Mouse (Mus musculus) lung, postnatal 14 days (tissue): Measurements from ENCODE around the gene Cpne1.
A peak's percentile ranks its signal among the peaks of the same experiment; 100 is the strongest.
"Not testable (repeated sequence)": the region's sequence is repeated elsewhere in the genome, so short reads cannot be mapped to it uniquely, and the experiment has no call there.

Experiments
- DNase-seq: peaks from one replicate; pipeline ENCODE4 v3.0.0; 2021

Cpne1 gene

DNA sequence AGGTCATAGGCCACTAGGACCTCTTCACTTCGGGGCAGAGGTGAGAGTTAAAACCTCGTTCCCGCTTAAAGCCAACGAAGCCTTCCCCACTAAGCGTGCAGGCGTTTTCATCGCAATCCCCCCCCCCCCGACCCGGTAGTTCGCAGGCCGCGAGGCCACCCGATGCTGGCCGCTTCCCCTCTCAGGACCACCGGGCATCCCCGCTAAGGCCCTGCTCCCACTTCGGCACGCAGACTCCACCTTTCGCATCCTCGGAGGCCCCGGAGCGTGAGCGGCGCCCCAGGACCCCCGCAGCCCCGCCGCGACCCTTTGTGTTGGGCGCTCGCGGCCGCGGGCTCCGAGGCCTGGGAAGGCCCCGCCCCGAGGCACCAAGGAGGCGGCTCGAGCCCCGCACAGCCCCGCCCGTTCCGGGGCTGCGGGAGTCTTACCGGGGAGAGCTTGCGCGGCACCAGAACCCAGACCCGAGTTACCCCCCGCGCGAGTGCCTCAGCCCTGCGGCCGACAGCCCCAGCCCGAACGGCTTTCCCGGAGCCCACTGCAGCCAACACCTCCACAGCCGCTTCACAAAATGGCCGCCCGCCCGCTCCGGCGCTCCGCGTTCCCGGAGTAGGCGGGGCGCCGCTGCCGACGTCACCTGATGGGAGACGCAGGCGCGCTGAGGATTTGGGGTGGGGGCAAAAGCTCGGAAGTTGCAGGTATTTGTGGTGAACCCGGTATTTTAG lies at the start of gene Cpne1, which contains the start of gene Rbm12:
Gene Cpne1, minus strand, starts transcription at position 608 of the 722 bp plus-strand sequence.
Gene Rbm12, minus strand, starts transcription at position 621 of the 722 bp plus-strand sequence.
- DNase-seq: peak; percentile 93

DNA sequence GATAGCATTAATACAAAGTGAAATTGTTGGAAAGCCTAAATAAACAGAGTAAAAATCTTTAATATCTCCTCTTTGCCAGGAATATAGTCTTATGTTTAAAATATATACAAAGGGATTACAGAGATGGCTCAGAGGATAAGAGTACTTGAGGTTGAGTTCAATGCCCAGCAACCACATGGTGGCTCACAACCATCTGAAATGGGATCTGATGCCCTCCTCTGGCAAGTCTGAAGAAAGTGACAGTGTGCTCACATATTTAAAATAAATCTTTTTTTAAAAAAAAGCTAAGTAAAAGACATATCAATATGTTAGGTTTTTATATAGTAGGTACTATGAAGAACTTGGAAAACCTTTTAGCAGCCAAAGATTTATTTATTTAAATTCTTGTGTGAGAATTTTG lies 39.8 kb upstream of the Cpne1 start:
- no peak for DNase-seq

DNA sequence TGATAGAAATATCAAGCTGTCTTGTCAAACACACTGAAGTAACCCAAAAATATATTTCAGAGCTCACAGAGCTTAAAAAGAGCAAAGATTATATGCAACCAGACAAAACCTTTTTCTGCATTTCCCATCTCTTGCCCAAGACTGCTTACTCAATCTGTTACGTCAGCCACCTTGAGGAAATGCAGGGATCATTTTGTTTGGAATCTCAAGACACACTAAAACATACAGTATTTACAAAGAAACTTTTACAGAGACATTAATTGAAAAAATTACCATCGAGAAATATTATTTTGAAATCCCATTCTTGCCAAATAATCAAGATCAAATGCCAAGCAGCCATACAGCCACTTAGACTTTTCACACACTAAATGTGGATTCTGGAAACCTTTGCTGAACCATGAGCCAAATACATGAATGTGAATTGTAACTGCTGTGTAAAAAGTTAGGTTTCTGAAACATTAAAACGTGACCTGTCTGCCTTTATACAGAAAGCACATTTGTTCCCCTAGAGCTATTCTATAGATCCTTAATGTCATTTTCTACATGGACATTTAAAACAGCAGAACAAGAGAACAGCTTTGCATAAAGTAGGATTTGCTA lies 35.7 kb upstream of the Cpne1 start:
- DNase-seq: no peak

DNA sequence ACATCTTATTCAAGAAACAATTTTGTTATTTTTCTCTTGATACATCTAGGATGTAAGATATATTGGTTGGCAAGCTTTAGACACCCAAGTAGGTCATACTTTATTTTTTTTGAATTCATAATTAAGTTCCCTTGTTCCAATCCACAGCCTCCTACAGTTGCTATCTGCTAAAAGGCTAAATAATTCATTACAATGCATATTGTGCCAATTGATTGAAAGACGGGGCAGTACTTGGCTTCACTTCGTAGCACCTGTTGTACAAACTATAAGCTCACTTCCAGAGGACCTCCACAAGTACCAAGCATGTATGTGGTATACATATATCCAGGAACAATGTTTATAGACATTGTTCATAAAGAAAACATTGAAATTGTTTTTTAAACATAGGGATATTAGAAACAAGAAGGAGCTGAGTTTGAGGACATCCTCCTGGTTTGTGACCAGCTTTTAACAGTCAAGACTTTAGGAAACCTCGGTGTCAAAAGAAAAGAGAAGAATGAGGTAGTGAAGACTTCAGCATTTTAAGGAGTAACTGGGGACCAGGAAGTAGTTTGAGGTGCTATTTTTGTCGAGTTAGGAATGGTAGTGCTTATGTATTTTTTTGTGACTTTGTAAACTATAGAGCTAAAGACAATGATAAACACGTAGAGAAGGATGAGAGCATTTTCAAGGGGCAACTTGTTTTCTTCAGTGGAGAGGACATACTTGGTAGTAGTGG lies 34.7 kb upstream of the Cpne1 start:
- DNase-seq: no peak

DNA sequence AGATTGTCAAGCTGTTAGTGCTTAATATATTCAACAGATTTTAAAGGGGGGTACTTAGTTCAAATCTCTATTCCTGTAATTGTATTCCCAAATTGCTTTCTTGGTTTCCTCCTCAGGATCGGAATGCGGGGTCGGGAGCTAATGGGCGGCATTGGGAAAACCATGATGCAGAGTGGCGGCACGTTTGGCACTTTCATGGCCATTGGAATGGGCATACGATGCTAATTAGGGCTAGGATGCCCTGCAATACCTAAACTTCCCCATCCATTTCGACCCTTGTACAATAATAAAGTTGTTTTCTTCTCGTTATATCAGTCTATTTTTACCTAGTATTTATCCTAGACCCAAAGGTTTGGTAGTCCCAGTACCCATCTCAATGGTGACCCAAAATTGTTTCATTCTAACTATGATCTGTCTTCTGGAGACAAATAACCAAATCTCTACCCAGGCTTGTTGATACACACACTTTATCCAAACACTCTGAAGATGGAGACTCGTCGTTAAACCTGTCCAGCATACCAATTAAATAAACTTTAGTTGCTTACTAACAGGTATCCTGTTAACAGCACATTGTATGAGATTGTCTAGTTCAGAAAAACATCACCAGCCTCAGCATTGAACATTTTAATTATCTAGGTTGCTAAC lies 33.8 kb upstream of the Cpne1 start:
- no peak for DNase-seq

DNA sequence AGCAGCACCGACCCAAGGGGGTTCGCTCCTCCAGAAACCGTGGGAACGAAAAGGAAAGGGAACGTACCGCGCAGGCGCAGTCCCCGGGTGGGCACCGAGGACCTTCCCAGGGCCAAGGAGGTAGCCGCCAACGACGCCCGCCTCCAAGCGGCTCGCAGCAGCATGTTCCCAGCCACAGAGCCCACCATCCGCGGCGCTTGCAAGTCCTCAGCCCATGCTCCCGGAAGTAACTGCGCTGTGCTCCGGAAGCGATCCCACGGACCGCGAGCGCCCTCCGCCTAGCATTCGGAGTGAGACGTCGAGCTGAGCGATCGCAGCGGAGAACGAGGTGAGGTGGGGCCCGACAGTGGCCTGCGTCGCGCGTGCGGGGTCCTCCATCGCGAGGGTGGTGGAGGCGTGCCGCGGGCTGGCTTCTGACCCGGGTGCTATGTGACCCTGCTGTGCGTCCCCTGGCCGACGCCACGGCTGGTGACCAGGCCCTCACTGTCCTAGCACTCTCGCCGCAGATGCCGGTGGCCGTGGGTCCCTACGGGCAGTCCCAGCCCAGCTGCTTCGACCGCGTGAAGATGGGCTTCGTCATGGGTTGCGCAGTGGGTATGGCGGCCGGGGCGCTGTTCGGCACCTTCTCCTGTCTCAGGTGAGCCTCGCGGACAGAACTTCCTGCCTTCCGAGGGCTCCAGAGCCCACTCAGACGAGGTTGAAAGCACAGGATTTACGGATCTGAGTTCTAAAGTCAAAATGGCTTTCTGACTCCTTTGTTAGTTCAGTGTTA lies 32.4 kb upstream of the Cpne1 start, which contains the start of the genes Romo1 and Nfs1:
Gene Romo1, plus strand, starts transcription at position 87 of the 772 bp plus-strand sequence.
Gene Nfs1, minus strand, starts transcription at position 234 of the 772 bp plus-strand sequence.
- DNase-seq: peak; percentile 93

DNA sequence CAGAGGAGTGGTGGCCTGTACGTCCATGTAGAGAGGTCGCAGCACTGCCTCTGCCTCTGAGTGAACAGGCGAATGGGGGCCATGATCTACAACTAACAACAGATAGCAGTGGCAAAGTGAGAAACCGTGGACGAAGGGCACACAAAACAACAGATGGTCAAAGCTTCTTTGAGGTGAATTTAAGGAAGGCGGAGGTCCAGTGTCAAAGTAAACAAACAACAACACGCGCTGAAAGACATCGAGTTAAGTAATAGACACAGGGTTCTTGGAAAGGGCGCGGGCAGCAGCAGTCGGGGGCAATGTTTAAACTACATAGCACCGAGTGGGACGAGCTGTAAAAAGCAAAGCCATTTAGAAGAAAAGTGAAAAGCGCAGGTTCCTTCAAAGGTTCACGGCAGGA lies 31.6 kb upstream of the Cpne1 start:
- DNase-seq: no peak

- DNase-seq: no peak
These were observed 31.1 kb upstream of the Cpne1 start for GRCm38 (mm10) chr2:156142820-156143219.

- no peak for DNase-seq
These were observed 23.9 kb upstream of the Cpne1 start for GRCm38 (mm10) chr2:156135695-156136094.

GRCm38 (mm10) chr2:156134161-156134560 lies 22.4 kb upstream of the Cpne1 start:
- no peak for DNase-seq

DNA sequence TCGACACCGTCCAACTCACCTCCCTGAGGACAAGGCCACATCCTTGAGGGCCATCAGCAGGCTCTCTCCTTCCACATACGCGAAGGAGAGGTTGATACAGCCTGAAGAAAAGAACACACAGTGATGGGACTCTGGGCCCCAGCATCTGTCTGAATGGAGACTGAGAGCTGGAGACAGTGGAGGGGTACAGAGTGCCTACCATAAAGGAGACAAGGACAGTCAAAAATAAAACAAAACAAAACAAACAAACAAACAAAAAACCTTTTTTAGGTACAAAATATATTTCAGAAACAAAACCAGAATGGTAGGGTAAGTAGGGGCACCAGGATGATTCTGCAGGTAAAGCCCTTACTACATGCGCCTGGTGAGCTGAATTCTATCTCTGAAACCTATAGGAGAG lies 15.2 kb upstream of the Cpne1 start, which contains the start of gene Gm28036:
Gene Gm28036, minus strand, starts transcription at position 101 of the 400 bp plus-strand sequence.
- DNase-seq: no peak

DNA sequence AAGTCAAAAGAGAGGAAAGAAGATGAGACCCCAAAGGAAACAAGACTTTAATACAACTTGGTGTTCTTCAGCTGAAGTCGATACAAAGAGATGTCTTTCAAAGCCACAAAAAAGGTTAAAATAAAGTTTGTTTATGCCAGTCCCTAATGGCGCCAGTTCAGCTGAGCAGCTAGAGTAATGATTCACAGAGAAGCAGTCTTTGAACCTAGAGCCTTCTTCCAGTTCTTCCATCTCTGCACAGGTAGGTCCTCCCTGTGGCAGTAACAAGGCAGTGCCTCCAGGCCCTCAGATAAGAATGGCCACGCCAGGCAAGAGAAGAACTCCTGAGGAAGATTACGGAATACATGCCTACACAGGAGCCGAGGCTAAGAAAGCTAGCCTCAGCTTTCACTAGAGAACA lies 12.0 kb upstream of the Cpne1 start:
- no peak for DNase-seq

DNA sequence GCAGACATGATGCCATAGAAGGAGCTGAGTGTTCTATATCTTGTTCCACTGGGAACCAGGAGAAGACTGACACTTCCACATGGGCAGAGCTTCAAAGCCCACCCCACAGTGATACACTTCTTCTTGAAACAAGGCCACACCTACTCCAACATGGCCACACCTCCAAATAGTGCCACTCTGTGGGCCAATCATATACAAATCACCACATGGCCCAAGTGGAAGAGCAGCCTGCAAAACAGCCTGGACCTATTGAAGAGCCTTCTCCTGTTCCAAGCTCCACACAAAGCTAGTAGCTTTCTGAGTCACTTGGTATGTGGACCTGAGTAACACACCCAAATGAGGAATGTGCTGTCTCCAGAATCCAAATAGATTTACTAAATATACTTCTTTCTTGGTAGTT lies 7.8 kb upstream of the Cpne1 start:
- no peak for DNase-seq

- DNase-seq: not testable (repeated sequence)
These were observed 287 bp upstream of the Cpne1 start for GRCm38 (mm10) chr2:156112080-156112423.

DNA sequence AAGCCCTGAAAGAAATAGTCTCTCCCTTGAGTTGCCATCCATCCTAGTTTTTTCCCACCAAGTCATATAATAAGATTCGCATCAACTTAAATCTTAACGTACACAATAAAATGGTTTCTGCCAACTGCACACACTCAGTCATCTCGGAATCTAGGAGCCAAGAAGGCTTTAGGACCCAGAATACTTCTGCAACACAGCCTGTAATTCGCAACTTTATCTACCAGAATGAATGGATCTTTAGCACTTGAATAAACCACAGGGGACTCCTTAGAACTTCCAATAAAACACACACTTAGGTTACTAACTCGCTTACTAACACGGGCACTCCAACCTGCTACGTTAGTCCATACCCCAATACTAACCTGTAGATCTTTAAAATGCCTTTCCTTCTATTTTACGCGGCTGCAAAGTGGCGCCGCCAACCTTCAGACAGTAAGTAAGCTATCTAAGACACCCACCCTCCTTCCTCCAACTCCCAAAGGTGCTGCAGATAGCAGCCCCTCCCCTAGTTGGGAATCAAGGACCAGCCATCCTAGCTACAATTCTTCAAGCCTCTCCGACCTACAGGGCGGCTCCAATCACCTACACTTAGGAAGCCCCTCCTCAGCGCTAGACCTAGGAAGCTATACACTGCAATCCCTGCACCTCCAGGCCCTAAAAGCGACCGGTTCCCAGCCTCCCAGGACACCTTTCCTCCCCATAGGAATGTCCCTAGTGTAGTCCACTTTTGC lies 973 bp downstream of the Cpne1 start:
- DNase-seq: no peak

DNA sequence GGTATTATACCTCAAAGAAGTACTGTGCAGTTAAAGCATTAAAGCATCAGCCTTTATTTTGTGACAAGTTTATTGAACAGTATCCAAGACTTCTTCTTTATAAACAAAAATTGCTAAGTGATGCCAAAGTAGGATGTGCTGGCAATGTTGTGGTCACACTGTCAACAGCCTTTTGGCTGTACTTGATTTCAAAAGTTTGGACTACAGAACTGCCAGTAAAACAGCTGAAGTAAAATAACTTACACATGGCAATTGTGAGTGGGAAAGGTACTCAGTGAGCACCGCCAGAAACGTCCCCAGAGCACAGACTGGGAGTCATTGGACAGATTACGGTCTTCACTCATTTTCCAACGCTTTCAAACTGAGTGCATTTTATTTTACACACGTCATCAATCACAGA lies 19.8 kb downstream of the Cpne1 start:
- DNase-seq: no peak

GRCm38 (mm10) chr2:156089799-156090198 lies 22.0 kb downstream of the Cpne1 start:
- DNase-seq: no peak

DNA sequence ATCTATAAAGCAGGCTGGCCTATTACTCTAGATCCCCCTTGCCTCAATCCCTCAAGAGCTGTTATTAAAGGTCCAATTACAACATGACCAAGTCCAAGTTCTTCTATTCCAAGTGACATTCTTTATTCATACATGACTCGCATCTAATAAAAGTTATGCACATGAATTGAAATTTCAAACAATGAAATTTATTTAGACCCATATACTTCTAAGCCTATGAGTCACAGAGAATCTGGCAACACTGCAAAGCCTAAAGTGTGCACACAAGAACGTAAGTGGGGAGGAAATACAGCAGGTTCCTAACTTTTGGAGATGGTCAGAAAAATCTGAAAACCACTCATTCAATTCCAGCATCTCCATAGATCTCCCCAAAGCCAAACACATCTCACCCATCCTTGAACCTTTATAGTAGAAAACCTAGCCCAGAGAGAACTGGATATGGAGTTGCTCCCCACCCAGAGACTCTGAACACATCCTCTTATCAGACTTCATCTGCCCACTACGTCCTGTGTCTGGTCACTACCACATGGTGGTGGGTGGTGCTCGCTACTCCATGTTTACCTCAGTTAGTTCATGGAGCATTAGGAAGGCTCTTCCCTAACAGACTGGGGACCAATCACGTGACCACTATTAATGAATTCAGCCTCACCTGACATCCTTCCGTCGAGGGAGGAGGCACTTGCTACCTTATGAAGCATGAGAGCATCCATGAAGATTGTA lies 24.2 kb downstream of the Cpne1 start:
- no peak for DNase-seq

DNA sequence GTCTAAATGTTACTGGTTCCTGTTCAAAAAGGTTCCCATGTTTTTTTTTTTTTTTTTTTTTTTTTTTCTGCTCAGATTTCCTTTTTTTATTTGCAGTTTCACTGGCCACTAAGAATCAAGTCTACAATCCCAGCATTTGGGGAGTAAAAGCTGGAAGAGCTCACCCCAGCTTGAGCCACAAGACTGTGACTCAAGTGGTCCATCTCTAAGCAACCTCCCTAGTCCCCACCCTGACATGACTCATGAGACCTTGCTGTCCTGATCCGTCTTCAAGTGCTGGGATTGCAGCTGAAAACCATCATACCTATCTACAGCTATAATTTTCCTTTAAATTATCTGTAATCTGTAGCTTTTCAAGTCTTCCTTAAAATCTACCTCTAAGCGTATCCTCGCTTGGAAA lies 27.2 kb downstream of the Cpne1 start:
- no peak for DNase-seq

- DNase-seq: no peak
These were observed 31.4 kb downstream of the Cpne1 start for GRCm38 (mm10) chr2:156080391-156080790.

DNA sequence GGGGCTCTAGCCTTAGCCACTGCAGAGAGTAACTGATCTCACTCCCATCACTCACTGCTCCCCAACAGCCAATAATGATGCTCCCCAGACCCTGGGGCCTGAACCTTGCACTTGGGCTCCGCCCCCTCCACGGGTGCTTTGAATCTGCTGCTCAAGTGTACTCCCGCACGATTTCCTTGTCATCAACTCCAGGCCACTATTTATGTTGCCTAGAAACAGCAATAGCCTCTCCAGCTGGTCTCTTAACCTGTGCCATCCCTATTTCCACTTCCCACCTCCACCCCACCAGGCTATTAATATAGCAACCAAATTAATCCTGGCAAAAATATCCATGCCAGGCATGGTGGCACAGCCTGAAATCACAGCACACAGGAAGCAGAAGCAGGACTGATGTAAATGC lies 32.1 kb downstream of the Cpne1 start:
- no peak for DNase-seq
